Mouse (Mus musculus): Measurements from ENCODE around the gene Dcdc2a. TPM values are rescaled to one million over a fixed set of nuclear protein-coding genes. Genes with fewer than 3 reads are reported as not detected.

Gene Dcdc2a
- 0.22 TPM for polyA plus RNA-seq (2014; fragmentation: Illumina TruSeq; extraction: RNeasy Lipid Tissue Mini Kit (QIAGEN cat#74804); ENCODE audit: low replicate concordance)

DNA sequence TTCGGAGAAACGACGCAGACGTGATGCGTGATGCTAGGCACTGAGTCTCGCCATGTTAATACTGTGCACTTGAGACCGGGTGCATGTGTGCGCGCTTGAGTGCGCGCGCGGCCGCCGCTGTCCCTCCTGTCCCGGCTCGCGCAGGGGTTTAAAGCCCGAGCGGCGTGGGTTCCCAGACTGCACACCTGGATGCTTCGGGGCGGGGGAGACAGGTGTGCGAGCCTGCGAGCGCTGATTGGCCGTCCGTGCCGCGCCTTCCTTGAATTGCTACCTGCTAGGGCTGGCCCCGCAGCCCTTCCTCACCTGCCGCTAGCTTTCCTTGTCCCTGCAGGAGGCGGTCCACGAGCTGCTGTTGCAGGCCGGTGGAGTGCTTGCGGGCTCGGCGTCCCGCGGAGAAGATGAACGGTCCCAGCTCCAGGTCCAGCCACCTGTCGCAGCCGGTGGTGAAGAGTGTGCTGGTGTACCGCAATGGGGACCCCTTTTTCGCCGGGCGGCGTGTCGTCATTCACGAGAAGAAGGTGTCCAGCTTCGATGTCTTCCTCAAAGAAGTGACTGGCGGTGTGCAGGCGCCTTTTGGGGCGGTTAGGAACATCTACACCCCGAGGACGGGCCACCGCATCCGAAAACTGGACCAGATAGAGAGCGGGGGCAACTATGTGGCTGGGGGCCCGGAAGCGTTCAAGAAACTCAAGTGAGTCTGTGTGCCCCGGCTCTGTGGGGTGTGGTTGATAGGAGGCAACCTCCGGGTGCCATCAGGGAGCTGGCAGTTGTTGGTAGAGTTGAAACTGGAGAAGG lies at the start of gene Dcdc2a:
Gene Dcdc2a (plus strand): TSS at position 132 of the 795 bp plus-strand sequence.

DNA sequence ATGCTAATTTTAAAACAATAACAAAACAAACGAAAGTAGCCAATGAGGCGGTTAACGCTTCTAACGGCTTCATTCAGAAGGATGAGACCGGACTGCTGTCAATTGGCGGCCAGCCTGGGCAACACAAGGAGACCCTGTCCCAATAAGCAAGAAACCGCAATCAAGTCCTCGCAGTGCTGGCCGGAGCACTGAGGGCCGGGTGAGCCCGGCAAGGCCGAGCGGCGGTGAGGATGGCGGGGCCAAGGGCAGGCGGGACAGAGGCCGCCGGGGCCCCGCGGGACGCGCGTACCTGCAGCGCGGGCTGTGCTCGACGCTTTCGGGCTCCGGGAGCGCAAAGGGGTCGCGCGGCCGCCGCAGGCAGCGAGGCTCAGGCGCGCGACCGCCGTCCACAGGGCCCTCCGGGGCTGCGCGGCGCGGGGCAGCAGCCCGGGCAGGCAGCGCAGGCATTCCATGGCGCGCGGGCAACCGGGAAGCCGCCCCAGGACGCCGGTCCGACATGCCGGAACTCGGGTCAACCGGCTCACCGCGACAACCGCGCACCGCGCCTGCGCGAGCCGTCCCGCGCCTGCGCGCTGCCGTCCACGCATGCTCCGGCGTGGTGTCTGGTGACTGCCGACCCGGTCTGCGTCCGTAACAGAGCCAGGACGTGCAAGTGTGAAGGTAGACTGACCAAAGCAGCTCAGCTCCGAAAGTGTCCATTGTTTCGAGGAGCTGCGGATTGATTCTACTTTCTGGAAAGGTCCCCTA lies 35.8 kb upstream of the Dcdc2a start, which contains the start of gene Mrs2:
Gene Mrs2 (minus strand): TSS at position 587 of the 747 bp plus-strand sequence.

Other genes starting within 250 kb of the Dcdc2a start
- 119 TPM for gene Acot13, start 224.5 kb upstream of the Dcdc2a start, polyA plus RNA-seq (2014; fragmentation: Illumina TruSeq; extraction: RNeasy Lipid Tissue Mini Kit (QIAGEN cat#74804); ENCODE audit: low replicate concordance)
- 357 TPM for gene Tdp2, start 224.3 kb upstream of the Dcdc2a start, polyA plus RNA-seq (2014; fragmentation: Illumina TruSeq; extraction: RNeasy Lipid Tissue Mini Kit (QIAGEN cat#74804); ENCODE audit: low replicate concordance)
- 11.2 TPM for gene D130043K22Rik, start 210.9 kb upstream of the Dcdc2a start, polyA plus RNA-seq (2014; fragmentation: Illumina TruSeq; extraction: RNeasy Lipid Tissue Mini Kit (QIAGEN cat#74804); ENCODE audit: low replicate concordance)
- 14.3 TPM for gene Aldh5a1, start 118.3 kb upstream of the Dcdc2a start, polyA plus RNA-seq (2014; fragmentation: Illumina TruSeq; extraction: RNeasy Lipid Tissue Mini Kit (QIAGEN cat#74804); ENCODE audit: low replicate concordance)
- 3.7 TPM for gene Gpld1, start 112.9 kb upstream of the Dcdc2a start, polyA plus RNA-seq (2014; fragmentation: Illumina TruSeq; extraction: RNeasy Lipid Tissue Mini Kit (QIAGEN cat#74804); ENCODE audit: low replicate concordance)
- gene Mrs2, start 35.6 kb upstream of the Dcdc2a start, polyA plus RNA-seq (2014; fragmentation: Illumina TruSeq; extraction: RNeasy Lipid Tissue Mini Kit (QIAGEN cat#74804); ENCODE audit: low replicate concordance), result 33.8 TPM
- gene Nrsn1, start 214.5 kb downstream of the Dcdc2a start, polyA plus RNA-seq (2014; fragmentation: Illumina TruSeq; extraction: RNeasy Lipid Tissue Mini Kit (QIAGEN cat#74804); ENCODE audit: low replicate concordance), result 4.8 TPM

Measured in small intestine, adult 10 weeks (tissue).